In the genomic region with DNA sequence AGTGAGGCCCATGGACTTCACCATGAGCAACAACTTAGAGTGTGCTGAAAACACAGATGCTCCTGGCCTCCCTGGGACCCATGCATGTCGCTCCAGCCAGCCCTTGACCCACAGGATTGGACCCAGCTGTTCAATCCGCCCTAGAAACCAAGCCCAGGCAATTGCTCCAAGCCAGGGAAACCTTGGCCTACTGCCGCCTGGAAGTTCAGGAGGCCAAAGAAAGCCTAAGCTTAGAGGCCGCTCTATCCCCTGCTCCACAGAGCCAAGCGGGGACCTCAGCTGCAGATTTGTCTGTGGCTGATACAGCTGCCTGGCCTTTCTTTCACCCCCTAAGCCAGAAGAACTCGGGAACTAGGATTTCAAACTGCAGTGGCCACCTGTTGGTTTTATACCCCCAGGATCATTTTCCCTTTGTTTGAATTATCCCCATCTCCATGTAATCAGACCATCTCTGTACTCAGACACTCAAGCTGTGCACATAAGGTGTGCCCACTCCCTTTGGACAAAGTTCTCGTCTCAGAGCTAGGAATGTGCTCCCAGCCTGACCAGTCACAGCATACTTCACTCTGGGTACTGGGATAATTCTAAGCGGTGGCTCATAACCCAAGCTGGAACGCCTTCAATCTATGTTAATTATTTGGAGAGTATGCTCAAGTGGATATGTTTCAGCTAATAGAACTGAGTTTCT, we compare ENCODE assay signal across 13 mouse cellular contexts. TPM values are rescaled to one million over a fixed set of nuclear protein-coding genes. Genes with fewer than 3 reads are reported as not detected.
A peak's percentile ranks its signal among the peaks of the same experiment; 100 is the strongest.
DNase-seq lines count a peak whose midpoint lies in the region; ATAC-seq and TF ChIP-seq lines count a peak whose summit lies in the region.
"Had no signal": no experiment of that assay in that cellular context is flagged by ENCODE, and none has a peak within 500 bp of the region (broad histone marks: within the 10 kb centered on the region; RNA-seq: fewer than 3 reads in every experiment).

No protein-coding gene starts in this region.

- H3K27ac ChIP-seq in liver, adult 2 months (replicated peaks; ENCODE audit: insufficient read depth, low read depth, low read length): no peak overlapping the region
- no peak overlapping the region for H3K27ac ChIP-seq in liver, embryonic 11.5 days (ENCODE audit: low read depth, low read length)
- H3K27ac ChIP-seq in hindbrain, postnatal 0 days: no peak overlapping the region
- H3K27ac ChIP-seq: embryonic facial prominence, embryonic 13.5 days; neural tube, embryonic 12.5 days had no signal

- no peak overlapping the region for H3K9ac ChIP-seq in liver, adult 2 months (ENCODE audit: low read depth, low read length)
- no peak overlapping the region for H3K9ac ChIP-seq in liver, embryonic 11.5 days (ENCODE audit: low read depth, low read length)
- no peak overlapping the region for H3K9ac ChIP-seq in hindbrain, postnatal 0 days (replicated peaks; ENCODE audit: low read length)
- H3K9ac ChIP-seq: embryonic facial prominence, embryonic 13.5 days; neural tube, embryonic 12.5 days had no signal

- ATAC-seq in liver, embryonic 11.5 days (replicated peaks; ENCODE audit: low FRiP score): no peak
- no peak for ATAC-seq in hindbrain, postnatal 0 days
- no peak for ATAC-seq in megakaryocyte progenitor cell, adult 5-6 weeks (replicated peaks; ENCODE audit: poor library complexity)
- ATAC-seq: activated CD4-positive, CD25-positive, alpha-beta regulatory T cell, adult 4 months had no signal

- no peaks in the 10 kb centered on the region for H3K79me2 ChIP-seq in liver, adult 2 months (ENCODE audit: control insufficient read depth, insufficient read depth, low read length)

- H3K4me3 ChIP-seq in liver, adult 2 months (ENCODE audit: insufficient read depth, low read depth, low read length): no peak overlapping the region
- H3K4me3 ChIP-seq in liver, embryonic 11.5 days (ENCODE audit: low read depth, low read length): no peak overlapping the region
- no peak overlapping the region for H3K4me3 ChIP-seq in hindbrain, postnatal 0 days (ENCODE audit: low read length)
- H3K4me3 ChIP-seq: embryonic facial prominence, embryonic 13.5 days; neural tube, embryonic 12.5 days had no signal

- peak; percentile 55 for DNase-seq in liver, adult 2 months (ENCODE audit: extremely low read depth, low read depth, low spot score)
- no peak for DNase-seq in liver, embryonic 11.5 days (ENCODE audit: low spot score)
- peak; percentile 79 for DNase-seq in heart, adult 8-10 months (ENCODE audit: low spot score)
- peak; percentile 47 to 71 for DNase-seq in kidney, postnatal 36 days
- peak; percentile 66 for DNase-seq in skeletal muscle tissue, adult 2 months (ENCODE audit: low read depth, low spot score)
- DNase-seq in left cerebral cortex, adult 11 months (ENCODE audit: low spot score): no peak
- no peak for DNase-seq in hindbrain, postnatal 0 days (ENCODE audit: low spot score)
- DNase-seq: cerebellum, adult 11-12 months; spleen, adult 18-20 months had no signal

- no peaks in the 10 kb centered on the region for H3K36me3 ChIP-seq in liver, adult 2 months (ENCODE audit: control insufficient read depth, insufficient read depth, low read length)
- no peaks in the 10 kb centered on the region for H3K36me3 ChIP-seq in liver, embryonic 11.5 days (ENCODE audit: control insufficient read depth, insufficient read depth, low read length)
- H3K36me3 ChIP-seq in hindbrain, postnatal 0 days (ENCODE audit: insufficient read depth, low read length): no peaks in the 10 kb centered on the region
- H3K36me3 ChIP-seq: embryonic facial prominence, embryonic 13.5 days; neural tube, embryonic 12.5 days had no signal

- WGBS in liver, adult 2 months: 78% methylated on average over 9 of the region's 9 CpGs
- WGBS in liver, embryonic 11.5 days: 79% methylated on average over 9 of the region's 9 CpGs
- 80% methylated on average over 9 of the region's 9 CpGs for WGBS in hindbrain, postnatal 0 days

- H3K4me1 ChIP-seq in liver, adult 2 months (ENCODE audit: control insufficient read depth, insufficient read depth, low read length): no peaks in the 10 kb centered on the region
- H3K4me1 ChIP-seq in liver, embryonic 11.5 days (replicated peaks; ENCODE audit: control insufficient read depth, insufficient read depth, low read length): no peaks in the 10 kb centered on the region
- no peaks in the 10 kb centered on the region for H3K4me1 ChIP-seq in hindbrain, postnatal 0 days (ENCODE audit: insufficient read depth, low read length)
- H3K4me1 ChIP-seq: neural tube, embryonic 12.5 days had no signal

- no peak for TF ChIP-seq CTCF in liver, adult 2 months (IDR thresholded peaks at IDR 0.05; ENCODE audit: low read depth, low read length)
- no peak for TF ChIP-seq CTCF in hindbrain, postnatal 0 days (IDR thresholded peaks at IDR 0.05; ENCODE audit: low read depth)

- H3K4me2 ChIP-seq in liver, embryonic 11.5 days: no peak overlapping the region
- H3K4me2 ChIP-seq in hindbrain, postnatal 0 days (ENCODE audit: low read depth, low read length): no peak overlapping the region
- H3K4me2 ChIP-seq: embryonic facial prominence, embryonic 13.5 days; neural tube, embryonic 12.5 days had no signal

- no peak for TF ChIP-seq POLR2A in liver, adult 2 months (IDR thresholded peaks at IDR 0.05; ENCODE audit: extremely low read depth, insufficient read depth, low read length)

- H3K9me3 ChIP-seq in liver, embryonic 11.5 days (ENCODE audit: control insufficient read depth, low read length): no peaks in the 10 kb centered on the region
- H3K9me3 ChIP-seq in hindbrain, postnatal 0 days (ENCODE audit: low read length): no peaks in the 10 kb centered on the region
- H3K9me3 ChIP-seq: embryonic facial prominence, embryonic 13.5 days; neural tube, embryonic 12.5 days had no signal

- no peaks in the 10 kb centered on the region for H3K27me3 ChIP-seq in liver, adult 2 months (ENCODE audit: control insufficient read depth, insufficient read depth, low read length)
- no peaks in the 10 kb centered on the region for H3K27me3 ChIP-seq in liver, embryonic 11.5 days (replicated peaks; ENCODE audit: control insufficient read depth, insufficient read depth, low read length)
- H3K27me3 ChIP-seq in hindbrain, postnatal 0 days (ENCODE audit: insufficient read depth, low read length): no peaks in the 10 kb centered on the region
- H3K27me3 ChIP-seq: embryonic facial prominence, embryonic 13.5 days; neural tube, embryonic 12.5 days had no signal

RNA-seq across cellular contexts. Expression of a gene that starts 10.1 kb away (rescaled TPM):
- total RNA-seq in liver, adult 2 months (2014; rRNA removed): 6.5 and 7.6 TPM in 2 replicates
- 5.3 and 7.8 TPM in 2 replicates for polyA plus RNA-seq in liver, adult 2 months (2012; rRNA removed)
- 3.1 and 3.5 TPM in 2 replicates for polyA plus RNA-seq in liver, embryonic 11.5 days (2014; fragmentation: Nextera tagmentation; extraction: Ambion mirVana)
- total RNA-seq in heart, adult 8-10 months (2022): 1 to 10 TPM; 1.2 to 2.0 (median 1.5) TPM
- total RNA-seq in hindbrain, postnatal 0 days (2014; rRNA removed): 2.5 and 8.9 TPM in 2 replicates
- polyA plus RNA-seq in hindbrain, postnatal 0 days (2015; fragmentation: Nextera tagmentation; extraction: Ambion mirVana): 12.5 and 12.9 TPM in 2 replicates
- total RNA-seq in megakaryocyte progenitor cell, adult 5-6 weeks (2015): 5.3 and 8.8 TPM in 2 replicates
- 6.6 and 9.7 TPM in 2 replicates for total RNA-seq in megakaryocyte progenitor cell, adult 5-6 weeks (2017)

Comparison
In these comparisons a context has a peak if more than half of its experiments do, and no peak if none do; other contexts are left out.
1. DNase-seq: peak in liver, adult 2 months (single experiment), heart, adult 8-10 months (single experiment), kidney, postnatal 36 days (2 of 2) and skeletal muscle tissue, adult 2 months (single experiment); none in liver, embryonic 11.5 days (single experiment), left cerebral cortex, adult 11 months (single experiment) and hindbrain, postnatal 0 days (single experiment).